Mouse (Mus musculus) forebrain, embryonic 14.5 days (tissue): ENCODE measurements at regions not wholly inside any gene's neighbourhood (a gene's known extent, or its start where the extent isn't known, plus 50 kb on each side); places are given as distances from the start of the nearest gene placed in this dataset.

Experiments used
- ATAC-seq: fragments of 200-750 bp; cut with Nextera tagmentation; 2 replicates; pipeline ENCODE4 v1.8.0; 2017; ENCODE audit warnings: mild to moderate bottlenecking, moderate library complexity
- DNase-seq: peaks from one replicate; pipeline ENCODE4 v3.0.0-alpha.2; 2015; ENCODE audit warnings: low spot score
- H3K27ac ChIP-seq: fragments of 300-500 bp; sonication (generic); 2 replicates; pipeline ENCODE4 v1.5.1; 2014; ENCODE audit warnings: low read depth, mild to moderate bottlenecking, control low read depth, low read length, moderate library complexity
- H3K27me3 ChIP-seq: fragments of 300-500 bp; sonication (generic); replicated peaks from 2 replicates; pipeline ENCODE4 v1.6.1; 2014; ENCODE audit warnings: low read length, control low read depth, mixed read lengths; ENCODE audit not compliant: control insufficient read depth, insufficient read depth
- H3K36me3 ChIP-seq: fragments of 300-500 bp; sonication (generic); 2 replicates; pipeline ENCODE4 v1.6.1; 2014; ENCODE audit warnings: low read length, control low read depth; ENCODE audit not compliant: control insufficient read depth, insufficient read depth
- H3K4me1 ChIP-seq: fragments of 300-500 bp; sonication (generic); 2 replicates; pipeline ENCODE4 v1.6.1; 2014; ENCODE audit warnings: antibody characterized with exemption, low read length, control low read depth; ENCODE audit not compliant: control insufficient read depth, insufficient read depth
- H3K4me2 ChIP-seq: fragments of 300-500 bp; sonication (generic); 2 replicates; pipeline ENCODE4 v1.6.1; 2014; ENCODE audit warnings: mild to moderate bottlenecking, control low read depth, low read length
- H3K4me3 ChIP-seq: fragments of 300-500 bp; sonication (generic); 2 replicates; pipeline ENCODE4 v1.5.1; 2014; ENCODE audit warnings: low read depth, low read length, control low read depth
- H3K9ac ChIP-seq: fragments of 300-500 bp; sonication (generic); 2 replicates; pipeline ENCODE4 v1.6.1; 2014; ENCODE audit warnings: mild to moderate bottlenecking, low read length, control low read depth, moderate library complexity
- H3K9me3 ChIP-seq: fragments of 300-500 bp; sonication (generic); replicated peaks from 2 replicates; pipeline ENCODE4 v1.6.1; 2016; ENCODE audit warnings: low read length, control low read depth, mixed read lengths; ENCODE audit not compliant: control insufficient read depth
- WGBS: fragments of 180-500 bp; shearing (Covaris S2); extraction: QIAGEN DNeasy Blood & Tissue Kit; methylation state at CpG from one replicate; pipeline ENCODE4 v1.1.7; 2014; 5-methylcytosine and 5-hydroxymethylcytosine counted together

GRCm38 (mm10) chr4:127509936-127510335 is 152.0 kb upstream of the Gjb5 start:
- Histone ChIP-seq H3K9ac (no peak overlapping the region), H3K4me1 (no peaks in the 10 kb centered on the region), H3K27me3 (no peaks in the 10 kb centered on the region), H3K27ac (no peak overlapping the region), H3K36me3 (no peaks in the 10 kb centered on the region), H3K9me3 (no peaks in the 10 kb centered on the region), H3K4me3 (no peak overlapping the region), H3K4me2 (no peak overlapping the region)
- ATAC-seq, result no peak
- WGBS, result 88% methylated on average over 9 of the region's 9 CpGs
- no peak for DNase-seq

GRCm38 (mm10) chr4:127502621-127503020 is 144.6 kb upstream of the Gjb5 start:
- no peaks in the 10 kb centered on the region for H3K27me3 ChIP-seq
- ATAC-seq (no peak), DNase-seq (peak; percentile 33)
- 30% methylated on average over 6 of the region's 6 CpGs for WGBS
- no peak overlapping the region for H3K4me3 ChIP-seq
- H3K36me3 ChIP-seq, result no peaks in the 10 kb centered on the region
- no peaks in the 10 kb centered on the region for H3K4me1 ChIP-seq
- H3K9me3 ChIP-seq, result no peaks in the 10 kb centered on the region
- H3K9ac ChIP-seq, result no peak overlapping the region
- no peak overlapping the region for H3K27ac ChIP-seq
- H3K4me2 ChIP-seq, result no peak overlapping the region

- WGBS, result 90% methylated on average over 7 of the region's 7 CpGs
- Histone ChIP-seq H3K4me1 (no peaks in the 10 kb centered on the region), H3K4me3 (no peak overlapping the region), H3K9me3 (no peaks in the 10 kb centered on the region), H3K36me3 (no peaks in the 10 kb centered on the region), H3K27ac (no peak overlapping the region), H3K9ac (no peak overlapping the region), H3K27me3 (no peaks in the 10 kb centered on the region), H3K4me2 (no peak overlapping the region)
- DNase-seq (no peak), ATAC-seq (no peak)
These were observed 143.9 kb upstream of the Gjb5 start for GRCm38 (mm10) chr4:127501881-127502280.

- Histone ChIP-seq H3K36me3 (no peaks in the 10 kb centered on the region), H3K9ac (no peak overlapping the region), H3K27ac (no peak overlapping the region), H3K27me3 (no peaks in the 10 kb centered on the region), H3K4me2 (no peak overlapping the region), H3K9me3 (no peaks in the 10 kb centered on the region), H3K4me3 (no peak overlapping the region), H3K4me1 (no peaks in the 10 kb centered on the region)
- ATAC-seq (no peak), DNase-seq (no peak)
- WGBS, result 44% methylated on average over 10 of the region's 10 CpGs
These were observed 129.2 kb upstream of the Gjb5 start for GRCm38 (mm10) chr4:127487016-127487780.

GRCm38 (mm10) chr4:127485238-127485637 is 127.3 kb upstream of the Gjb5 start:
- Histone ChIP-seq H3K4me1 (no peaks in the 10 kb centered on the region), H3K36me3 (no peaks in the 10 kb centered on the region), H3K9ac (no peak overlapping the region), H3K9me3 (no peaks in the 10 kb centered on the region), H3K4me2 (no peak overlapping the region), H3K27ac (no peak overlapping the region), H3K27me3 (no peaks in the 10 kb centered on the region), H3K4me3 (no peak overlapping the region)
- ATAC-seq, result no peak
- WGBS, result 82% methylated on average over 5 of the region's 5 CpGs
- DNase-seq, result no peak

- no peak overlapping the region for H3K9ac ChIP-seq
- H3K4me1 ChIP-seq, result no peaks in the 10 kb centered on the region
- WGBS, result 59% methylated on average over 4 of the region's 4 CpGs
- DNase-seq (no peak), ATAC-seq (no peak)
- H3K9me3 ChIP-seq, result no peaks in the 10 kb centered on the region
- no peak overlapping the region for H3K4me2 ChIP-seq
- H3K27me3 ChIP-seq, result no peaks in the 10 kb centered on the region
- H3K27ac ChIP-seq, result no peak overlapping the region
- no peaks in the 10 kb centered on the region for H3K36me3 ChIP-seq
- no peak overlapping the region for H3K4me3 ChIP-seq
These were observed 124.5 kb upstream of the Gjb5 start for GRCm38 (mm10) chr4:127482461-127482860.

GRCm38 (mm10) chr4:127480339-127480738 is 122.4 kb upstream of the Gjb5 start:
- Histone ChIP-seq H3K4me2 (no peak overlapping the region), H3K36me3 (no peaks in the 10 kb centered on the region), H3K4me1 (no peaks in the 10 kb centered on the region), H3K9ac (no peak overlapping the region), H3K27ac (no peak overlapping the region), H3K27me3 (no peaks in the 10 kb centered on the region), H3K4me3 (no peak overlapping the region), H3K9me3 (no peaks in the 10 kb centered on the region)
- WGBS, result 90% methylated on average over 5 of the region's 5 CpGs
- ATAC-seq, result no peak
- no peak for DNase-seq

- H3K27me3 ChIP-seq, result no peaks in the 10 kb centered on the region
These were observed 111.9 kb upstream of the Gjb5 start for GRCm38 (mm10) chr4:127469877-127470276.

GRCm38 (mm10) chr4:127454511-127455119 is 96.6 kb upstream of the Gjb5 start:
- DNase-seq (peak; percentile 39), ATAC-seq (no peak)
- no peaks in the 10 kb centered on the region for H3K4me1 ChIP-seq
- H3K4me3 ChIP-seq, result no peak overlapping the region
- no peaks in the 10 kb centered on the region for H3K9me3 ChIP-seq
- no peaks in the 10 kb centered on the region for H3K27me3 ChIP-seq
- H3K27ac ChIP-seq, result peak overlapping the region; percentile 14; the same call in 1 of the 2 replicates
- H3K9ac ChIP-seq, result no peak overlapping the region
- WGBS, result 76% methylated on average over 11 of the region's 11 CpGs
- H3K4me2 ChIP-seq, result no peak overlapping the region
- no peaks in the 10 kb centered on the region for H3K36me3 ChIP-seq

More at GRCm38 (mm10) chr4:127469877-127470276, 111.9 kb upstream of the Gjb5 start:
- Histone ChIP-seq H3K4me3 (no peak overlapping the region), H3K36me3 (no peaks in the 10 kb centered on the region), H3K4me2 (no peak overlapping the region), H3K9ac (no peak overlapping the region), H3K27ac (no peak overlapping the region), H3K9me3 (no peaks in the 10 kb centered on the region), H3K4me1 (no peaks in the 10 kb centered on the region)
- ATAC-seq, result no peak
- DNase-seq, result no peak
- WGBS, result 91% methylated on average over 7 of the region's 7 CpGs
